Mouse (Mus musculus) intestine, embryonic 16.5 days (tissue): Measurements from ENCODE around the gene Mcpt2. TPM values are rescaled to one million over a fixed set of nuclear protein-coding genes. Genes with fewer than 3 reads are reported as not detected.
"Not testable (repeated sequence)": the region's sequence is repeated elsewhere in the genome, so short reads cannot be mapped to it uniquely, and the experiment has no call there.

Experiments used
- ATAC-seq: fragments of 200-750 bp; cut with Nextera tagmentation; 2 replicates; pipeline ENCODE4 v1.8.0; 2017; ENCODE audit warnings: moderate TSS enrichment, moderate library complexity
- H3K27ac ChIP-seq: fragments of 300-500 bp; sonication (generic); 2 replicates; pipeline ENCODE4 v1.5.1; 2014; ENCODE audit warnings: mild to moderate bottlenecking, low read length
- H3K27me3 ChIP-seq: fragments of 300-500 bp; sonication (generic); replicated peaks from 2 replicates; pipeline ENCODE4 v1.6.1; 2014; ENCODE audit warnings: low read length, control low read depth, mixed read lengths; ENCODE audit not compliant: control insufficient read depth, insufficient read depth
- H3K36me3 ChIP-seq: fragments of 300-500 bp; sonication (generic); 2 replicates; pipeline ENCODE4 v1.6.1; 2014; ENCODE audit warnings: low read length, control low read depth; ENCODE audit not compliant: control insufficient read depth, insufficient read depth
- H3K4me1 ChIP-seq: fragments of 300-500 bp; sonication (generic); 2 replicates; pipeline ENCODE4 v1.6.1; 2014; ENCODE audit warnings: low read length, control low read depth, mixed read lengths; ENCODE audit not compliant: control insufficient read depth, insufficient read depth
- H3K4me2 ChIP-seq: fragments of 300-500 bp; sonication (generic); 2 replicates; pipeline ENCODE4 v1.6.1; 2014; ENCODE audit warnings: low read depth, low read length, control low read depth
- H3K4me3 ChIP-seq: fragments of 300-500 bp; sonication (generic); 2 replicates; pipeline ENCODE4 v1.5.1; 2014; ENCODE audit warnings: mild to moderate bottlenecking, low read length
- H3K9ac ChIP-seq: fragments of 300-500 bp; sonication (generic); 2 replicates; pipeline ENCODE4 v1.6.1; 2014; ENCODE audit warnings: low read depth, low read length
- H3K9me3 ChIP-seq: fragments of 300-500 bp; sonication (generic); 2 replicates; pipeline ENCODE4 v1.6.1; 2016; ENCODE audit warnings: low read length, control low read depth; ENCODE audit not compliant: control insufficient read depth
- WGBS: fragments of 180-500 bp; shearing (Covaris S2); extraction: QIAGEN DNeasy Blood & Tissue Kit; methylation state at CpG from one replicate; pipeline ENCODE4 v1.1.7; 2014; 5-methylcytosine and 5-hydroxymethylcytosine counted together
- microRNA-seq: library from miRNA; unstranded; fragments of <30 nt; microRNA quantifications from one replicate; pipeline ENCODE4, GENCODE M21; 2016
- polyA plus RNA-seq: library from polyadenylated mRNA; unstranded; fragments of >200 nt; fragmentation: Nextera tagmentation; extraction: Ambion mirVana; gene quantifications from 2 replicates; pipeline ENCODE4 v1.2.1, GENCODE M21; 2015

The Mcpt2 gene
- polyA plus RNA-seq, 1 experiment from 2014 or later, result 0.37 TPM

GRCm38 (mm10) chr14:56062213-56062612 is 20.4 kb downstream of the Mcpt2 start, which contains the start of gene Mcpt4:
Gene Mcpt4 (minus strand): TSS chr14:56062313.
- not testable (repeated sequence) for H3K4me2 ChIP-seq, ATAC-seq, H3K9ac ChIP-seq, H3K27me3 ChIP-seq, H3K27ac ChIP-seq, H3K4me1 ChIP-seq, H3K4me3 ChIP-seq, H3K9me3 ChIP-seq, H3K36me3 ChIP-seq
- 69% methylated on average over 3 of the region's 3 CpGs for WGBS

DNA sequence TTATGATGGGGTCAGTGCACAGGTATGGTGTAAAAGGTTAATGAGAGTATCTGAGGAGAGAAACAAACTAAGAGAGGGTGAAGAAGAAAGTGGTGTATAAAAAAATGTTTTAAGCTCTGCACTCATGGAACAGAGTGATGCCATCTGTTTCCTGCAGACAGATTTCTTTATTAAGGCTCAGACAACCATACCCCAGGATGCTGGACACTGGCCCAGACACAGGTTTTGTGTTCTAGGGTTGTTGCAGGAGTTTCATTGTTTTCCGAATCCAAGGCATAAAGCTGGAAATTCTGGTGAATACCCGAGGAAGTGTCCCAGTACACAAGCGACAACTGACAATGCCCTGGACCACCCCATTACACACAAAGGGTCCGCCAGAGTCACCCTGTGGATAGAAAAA is 40.2 kb downstream of the Mcpt2 start:
- no peaks in the 10 kb centered on the region for H3K9me3 ChIP-seq
- no peaks in the 10 kb centered on the region for H3K36me3 ChIP-seq
- ATAC-seq, result no peak
- 91% methylated on average over 4 of the region's 4 CpGs for WGBS
- no peak overlapping the region for H3K4me2 ChIP-seq
- no peak overlapping the region for H3K9ac ChIP-seq
- no peak overlapping the region for H3K4me3 ChIP-seq
- no peak overlapping the region for H3K27ac ChIP-seq
- H3K27me3 ChIP-seq, result no peaks in the 10 kb centered on the region
- no peaks in the 10 kb centered on the region for H3K4me1 ChIP-seq

DNA sequence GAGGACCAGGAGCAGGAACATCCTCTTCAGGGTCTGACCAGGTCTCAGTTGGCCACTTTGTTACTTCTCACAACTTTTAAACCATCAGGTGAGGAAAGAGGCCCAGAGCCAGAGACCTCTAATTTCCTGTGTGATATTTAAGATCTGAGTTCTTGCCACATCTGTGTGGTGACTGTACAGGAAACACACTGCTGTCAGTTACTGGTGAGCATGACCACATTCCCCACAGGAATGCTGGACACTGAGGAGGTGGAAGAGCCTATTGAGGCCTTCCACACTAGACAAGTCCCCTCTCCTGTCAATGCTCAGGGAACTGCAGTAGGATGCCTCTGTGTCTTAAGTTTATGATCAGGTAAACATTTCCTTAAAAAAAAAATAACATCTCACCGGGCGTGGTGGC is 43.3 kb downstream of the Mcpt2 start, which contains the start of gene Mcpt8:
TSS of gene Mcpt8 (minus strand) at position 107 of the 400 bp plus-strand sequence.
- Histone ChIP-seq H3K4me3 (no peak within 1 kb of the TSS), H3K27me3 (no peaks in the 10 kb centered on the region), H3K36me3 (no peaks in the 10 kb centered on the region), H3K4me2 (no peak within 1 kb of the TSS), H3K9me3 (no peaks in the 10 kb centered on the region), H3K4me1 (no peaks in the 10 kb centered on the region), H3K9ac (no peak within 1 kb of the TSS), H3K27ac (no peak within 1 kb of the TSS)
- WGBS, result 89% methylated on average over 2 of the region's 2 CpGs
- no peak for ATAC-seq

DNA sequence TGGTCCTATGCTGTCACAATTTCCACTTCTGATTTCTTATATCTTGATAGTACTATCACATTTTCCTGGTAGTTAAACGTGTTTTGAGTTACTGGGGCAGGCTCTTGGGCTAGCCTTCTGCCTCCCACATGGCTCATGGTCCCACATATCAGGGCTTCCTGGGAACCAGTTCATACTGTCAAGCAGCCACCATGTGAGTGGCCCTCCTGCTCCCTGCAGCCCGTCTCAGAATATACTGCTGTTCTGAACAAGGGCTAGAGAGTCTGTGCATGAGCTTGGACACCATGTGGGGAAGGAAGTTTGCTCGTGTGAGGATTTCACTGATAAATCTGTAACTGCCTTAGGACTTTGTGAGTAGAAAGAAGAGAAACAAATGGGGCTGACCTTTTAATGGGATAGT is 44.9 kb downstream of the Mcpt2 start:
- no peak for ATAC-seq
- WGBS, result 66% methylated on average over 3 of the region's 3 CpGs

GRCm38 (mm10) chr14:56093353-56093752 is 51.5 kb downstream of the Mcpt2 start:
- H3K4me3 ChIP-seq, result no peak overlapping the region
- H3K36me3 ChIP-seq, result no peaks in the 10 kb centered on the region
- H3K9me3 ChIP-seq, result no peaks in the 10 kb centered on the region
- no peak overlapping the region for H3K9ac ChIP-seq
- H3K4me1 ChIP-seq, result no peaks in the 10 kb centered on the region
- no peak overlapping the region for H3K4me2 ChIP-seq
- no peak overlapping the region for H3K27ac ChIP-seq
- no peaks in the 10 kb centered on the region for H3K27me3 ChIP-seq
- 72% methylated on average over 2 of the region's 2 CpGs for WGBS
- no peak for ATAC-seq

More for the DNA sequence above, 44.9 kb downstream of the Mcpt2 start:
- Histone ChIP-seq H3K4me2 (no peak overlapping the region), H3K4me1 (no peaks in the 10 kb centered on the region), H3K36me3 (no peaks in the 10 kb centered on the region), H3K27ac (no peak overlapping the region), H3K4me3 (no peak overlapping the region), H3K9me3 (no peaks in the 10 kb centered on the region), H3K9ac (no peak overlapping the region), H3K27me3 (no peaks in the 10 kb centered on the region)

Small RNA genes within 50 kb of the gene (microRNA-seq; reads per million reads assigned to microRNA genes)
- not detected for gene Mir6949

Other genes starting within 250 kb of the Mcpt2 start
- 21.1 and 21.2 TPM in 2 replicates for gene Nfatc4, start 218.9 kb upstream of the Mcpt2 start, polyA plus RNA-seq
- gene Nynrin, start 188.0 kb upstream of the Mcpt2 start, polyA plus RNA-seq, result 12.6 and 13.6 TPM in 2 replicates
- gene Cbln3, start 157.6 kb upstream of the Mcpt2 start, polyA plus RNA-seq, result 0.17 and 0.27 TPM in 2 replicates
- gene Khnyn, start 157.1 kb upstream of the Mcpt2 start, polyA plus RNA-seq, result 12.5 and 13.6 TPM in 2 replicates
- gene Sdr39u1, start 141.7 kb upstream of the Mcpt2 start, polyA plus RNA-seq, result 85.2 and 89.2 TPM in 2 replicates
- 4.1 and 5.7 TPM in 2 replicates for gene Cma1, start 97.4 kb upstream of the Mcpt2 start, polyA plus RNA-seq
- gene Cma2, start 91.1 kb upstream of the Mcpt2 start, polyA plus RNA-seq, result not detected in 2 replicates
- gene Mcpt1, start 24.1 kb upstream of the Mcpt2 start, polyA plus RNA-seq, result 0.27 and 0.48 TPM in 2 replicates
- gene Mcpt9, start 11.5 kb upstream of the Mcpt2 start, polyA plus RNA-seq, result not detected in 2 replicates
- 0.55 and 0.69 TPM in 2 replicates for gene Mcpt4, start 20.3 kb downstream of the Mcpt2 start, polyA plus RNA-seq
- 0.65 and 0.83 TPM in 2 replicates for gene Mcpt8, start 43.2 kb downstream of the Mcpt2 start, polyA plus RNA-seq
- gene Ctsg, start 60.5 kb downstream of the Mcpt2 start, polyA plus RNA-seq, result 0.20 and 0.76 TPM in 2 replicates
- not detected in 2 replicates for gene Gzme, start 78.6 kb downstream of the Mcpt2 start, polyA plus RNA-seq
- gene Gzmd, start 90.6 kb downstream of the Mcpt2 start, polyA plus RNA-seq, result not detected in 2 replicates
- gene Gzmg, start 117.5 kb downstream of the Mcpt2 start, polyA plus RNA-seq, result not detected in 2 replicates
- gene Gzmn, start 132.6 kb downstream of the Mcpt2 start, polyA plus RNA-seq, result not detected in 2 replicates
- not detected in 2 replicates for gene Gzmf, start 169.4 kb downstream of the Mcpt2 start, polyA plus RNA-seq
- gene Gzmc, start 192.6 kb downstream of the Mcpt2 start, polyA plus RNA-seq, result not detected in 2 replicates
- 0.86 and 1.3 TPM in 2 replicates for gene Gzmb, start 220.2 kb downstream of the Mcpt2 start, polyA plus RNA-seq